Mouse (Mus musculus): Measurements from ENCODE around the gene Sec61b. TPM values are rescaled to one million over a fixed set of nuclear protein-coding genes. Genes with fewer than 3 reads are reported as not detected.
A peak's percentile ranks its signal among the peaks of the same experiment; 100 is the strongest.

Gene Sec61b
- total and polyA plus RNA-seq, 2 experiments from 2014 or later, result 228 to 262 TPM

GRCm38 (mm10) chr4:47521884-47522605, 47.6 kb downstream of the Sec61b start:
- no peaks in the 10 kb centered on the region for H3K27me3 ChIP-seq (ENCODE audit: insufficient read depth, low read length)
- no peak overlapping the region for H3K4me3 ChIP-seq (ENCODE audit: low read depth, low read length)
- H3K4me1 ChIP-seq (ENCODE audit: insufficient read depth, low read length), result no peaks in the 10 kb centered on the region
- TF ChIP-seq CTCF (IDR thresholded peaks at IDR 0.05), result peak; percentile 88
- no peak overlapping the region for H3K4me2 ChIP-seq (ENCODE audit: low read depth, low read length, poor library complexity, severe bottlenecking)
- no peaks in the 10 kb centered on the region for H3K36me3 ChIP-seq (ENCODE audit: insufficient read depth, low read length)
- DNase-seq (ENCODE audit: low spot score) (peak; percentile 86), ATAC-seq (ENCODE audit: low FRiP score) (peak; percentile 47; the same call in 1 of the 2 replicates)
- H3K9me3 ChIP-seq (ENCODE audit: low read length), result 0 out of 2 replicates have a peak, but pooled peaks cover 3% of the 10 kb centered on the region
- no peak overlapping the region for H3K9ac ChIP-seq (replicated peaks; ENCODE audit: low read length, poor library complexity, severe bottlenecking)
- WGBS, result 74% methylated on average over 6 of the region's 6 CpGs
- no peak overlapping the region for H3K27ac ChIP-seq (ENCODE audit: low read depth, low read length)

- no peak overlapping the region for H3K27ac ChIP-seq (ENCODE audit: low read depth, low read length)
- DNase-seq (ENCODE audit: low spot score) (no peak), ATAC-seq (ENCODE audit: low FRiP score) (no peak)
- H3K4me3 ChIP-seq (ENCODE audit: low read depth, low read length), result no peak overlapping the region
- 0 out of 2 replicates have a peak, but pooled peaks cover 3% of the 10 kb centered on the region for H3K9me3 ChIP-seq (ENCODE audit: low read length)
- no peaks in the 10 kb centered on the region for H3K4me1 ChIP-seq (ENCODE audit: insufficient read depth, low read length)
- H3K4me2 ChIP-seq (ENCODE audit: low read depth, low read length, poor library complexity, severe bottlenecking), result no peak overlapping the region
- H3K27me3 ChIP-seq (ENCODE audit: insufficient read depth, low read length), result no peaks in the 10 kb centered on the region
- TF ChIP-seq CTCF (IDR thresholded peaks at IDR 0.05), result no peak
- WGBS, result 92% methylated on average over 4 of the region's 4 CpGs
- no peak overlapping the region for H3K9ac ChIP-seq (replicated peaks; ENCODE audit: low read length, poor library complexity, severe bottlenecking)
- no peaks in the 10 kb centered on the region for H3K36me3 ChIP-seq (ENCODE audit: insufficient read depth, low read length)
Observed at GRCm38 (mm10) chr4:47529866-47530265, 55.4 kb downstream of the Sec61b start.

Other genes starting within 250 kb of the Sec61b start
- 30.7 and 46.3 TPM in 2 replicates for gene Tgfbr1, start 121.4 kb upstream of the Sec61b start, total RNA-seq (2014; rRNA removed)
- gene Tgfbr1, start 121.4 kb upstream of the Sec61b start, polyA plus RNA-seq (2015; fragmentation: Nextera tagmentation; extraction: Ambion mirVana), result 15.0 and 16.1 TPM in 2 replicates
- gene Alg2, start 325 bp upstream of the Sec61b start, total RNA-seq (2014; rRNA removed), result 259 and 292 TPM in 2 replicates
- gene Alg2, start 325 bp upstream of the Sec61b start, polyA plus RNA-seq (2015; fragmentation: Nextera tagmentation; extraction: Ambion mirVana), result 338 and 344 TPM in 2 replicates